Mouse (Mus musculus) frontal cortex, adult (tissue): ENCODE measurements around the gene Gm20890.
"Not testable (repeated sequence)": the region's sequence is repeated elsewhere in the genome, so short reads cannot be mapped to it uniquely, and the experiment has no call there.

Experiments used
- ATAC-seq: cut with Nextera tagmentation; 2 replicates; pipeline ENCODE4 v1.9.2; 2017; ENCODE audit warnings: mild to moderate bottlenecking, moderate library complexity, mixed read lengths; ENCODE audit not compliant: low TSS enrichment

Gene Gm20890

DNA sequence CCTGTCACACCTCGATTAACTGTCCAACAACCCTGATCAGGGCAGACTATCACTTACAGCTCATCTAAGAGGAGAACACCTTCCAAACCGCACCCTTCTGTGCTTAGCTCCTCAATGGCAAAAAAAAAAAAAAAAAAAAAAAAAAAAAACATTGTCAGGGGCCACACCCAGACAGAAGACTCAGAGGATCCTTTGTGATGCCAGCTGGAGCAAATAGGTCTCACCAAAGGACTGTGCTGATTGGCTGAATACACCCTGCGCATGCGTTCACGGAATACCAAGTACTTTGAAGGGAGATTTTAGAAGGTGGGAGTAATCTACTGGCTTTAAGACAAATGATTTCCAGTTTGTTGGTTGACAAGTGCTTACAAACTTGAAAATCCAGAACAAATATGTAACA, at the start of gene Gm20890:
Gene Gm20890 (minus strand): TSS at position 101 of the 400 bp plus-strand sequence.
- ATAC-seq = not testable (repeated sequence)
